Mouse (Mus musculus) forelimb bud, embryonic 11.5 days (tissue): ENCODE results near the gene Acpp.

ENCODE experiments used
- DNase-seq: peaks from one replicate; pipeline ENCODE4 v3.0.0-alpha.2; 2012; ENCODE audit warnings: low read depth, low spot score

Acpp gene

DNA sequence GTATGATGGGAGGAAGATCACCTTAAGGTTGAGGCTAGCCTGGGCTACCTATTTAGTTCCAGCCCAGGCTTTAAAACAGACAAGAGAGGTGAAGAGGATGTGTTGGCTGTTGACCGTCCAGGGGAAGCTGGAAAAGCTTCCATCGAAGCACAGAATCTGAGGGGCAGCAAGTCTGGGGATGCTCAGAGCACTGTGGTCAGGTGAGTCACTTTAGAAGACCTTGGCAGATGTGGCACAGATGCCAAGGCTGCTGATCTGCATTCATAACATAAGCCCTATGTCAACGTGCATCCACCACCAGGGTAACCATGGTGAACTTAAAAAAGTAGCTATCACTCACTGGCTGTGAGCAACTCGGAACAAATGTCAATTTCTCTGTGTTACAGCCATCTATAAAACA is 85.9 kb downstream of the Acpp start:
- DNase-seq: no peak

DNA sequence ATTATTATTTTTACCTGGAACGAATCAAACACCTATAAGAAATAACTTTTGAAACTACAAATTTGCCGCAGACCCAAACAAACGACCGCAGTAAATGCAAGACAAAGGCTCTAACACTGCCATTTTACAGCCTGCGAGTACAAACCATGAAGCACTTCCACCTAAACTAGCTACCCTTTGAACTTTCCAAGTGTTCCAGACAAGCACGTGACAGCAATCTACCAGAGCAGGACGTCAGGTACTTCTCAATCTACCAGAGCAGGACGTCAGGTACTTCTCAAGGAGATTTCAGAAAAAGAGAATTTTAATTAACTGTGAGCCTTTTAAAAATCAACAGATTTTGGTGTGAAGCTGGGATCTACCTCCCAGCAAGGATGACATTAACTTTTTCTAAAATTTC is 86.4 kb downstream of the Acpp start:
- DNase-seq: no peak

DNA sequence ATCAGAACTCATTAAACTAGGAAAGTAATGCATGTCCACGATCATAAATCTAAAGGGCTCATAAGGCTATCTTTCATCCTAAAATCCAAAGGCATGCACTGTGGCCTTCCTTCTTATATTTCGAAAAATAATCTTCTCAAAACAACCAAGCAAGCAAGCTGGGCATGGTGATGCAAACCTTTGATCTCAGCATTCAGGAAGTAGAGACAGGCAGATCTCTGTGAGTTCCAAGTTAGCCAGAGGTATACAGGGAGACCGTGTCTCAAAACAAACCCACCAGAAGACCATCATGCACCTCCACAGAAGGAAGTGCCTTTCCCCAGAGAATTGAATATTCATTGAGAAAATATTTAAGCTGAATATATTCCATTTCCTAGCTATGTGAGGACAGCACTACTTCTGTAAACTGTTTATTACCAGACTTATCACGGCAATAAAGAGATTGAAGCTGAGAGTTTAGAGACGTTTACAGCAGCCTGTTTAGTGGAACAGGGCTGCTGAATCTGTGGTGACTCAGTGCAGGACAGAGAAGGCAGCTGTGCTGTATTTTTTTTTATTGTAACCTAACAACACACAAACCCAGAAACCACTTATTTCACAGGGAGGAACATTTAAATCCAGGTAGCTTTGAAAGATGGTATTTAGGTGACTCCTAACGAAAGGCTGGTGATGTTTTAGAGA is 90.1 kb downstream of the Acpp start:
- DNase-seq: no peak

GRCm38 (mm10) chr9:104243799-104244466 is 93.6 kb downstream of the Acpp start:
- no peak for DNase-seq

GRCm38 (mm10) chr9:104240146-104240545 is 97.4 kb downstream of the Acpp start:
- DNase-seq: no peak

DNA sequence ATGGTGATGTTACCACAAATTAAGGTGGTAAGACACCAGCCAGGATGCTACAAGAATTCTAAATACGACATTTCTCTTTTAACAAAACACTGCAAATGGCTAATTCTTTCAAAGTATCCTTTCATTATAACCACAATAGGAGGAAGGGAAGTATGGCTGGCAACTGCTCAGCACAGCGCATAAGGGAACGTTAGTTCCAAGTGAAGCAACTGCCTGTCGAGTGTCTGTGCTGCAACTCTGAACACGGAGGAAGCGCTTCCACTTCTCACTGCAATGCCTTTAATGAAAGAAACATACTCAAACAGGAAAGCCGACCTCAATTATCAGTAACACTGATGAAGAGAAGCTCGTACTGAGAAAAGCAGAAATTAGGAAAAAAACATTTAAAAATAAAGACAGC is 98.5 kb downstream of the Acpp start:
- no peak for DNase-seq
